Mouse (Mus musculus) T-helper 17 cell (primary cell): ENCODE data around the gene Npm1.

ENCODE experiments used
- in situ Hi-C, 2 experiments: fragments of 300-600 bp; cut with MboI, MseI; formaldehyde crosslinking; loops; 1 replicate in 1 of 2; 2 replicates in 1 of 2; pipeline ENCODE4 v1.15.1; 2025; ENCODE audit warnings: high pct_unique_total_duplicates in 2 of 2

Npm1 gene

GRCm38 (mm10) chr11:33162998-33163506 is at the start of gene Npm1:
Gene Npm1, minus strand, starts transcription at chr11:33163206.
- in situ Hi-C loops: loop anchor here in 1 of 2 experiments (25.0 kb wide), 3 partner anchors 899 to 1674 kb away; partner anchors contain the start of gene Spdl1

GRCm38 (mm10) chr11:33207411-33207810 is 44.4 kb upstream of the Npm1 start:
- in situ Hi-C loops: no loop called here

GRCm38 (mm10) chr11:33204966-33205365 is 42.0 kb upstream of the Npm1 start:
- in situ Hi-C loops: no loop called here

- in situ Hi-C loops: no loop called here
Measured at GRCm38 (mm10) chr11:33204329-33204705, 41.3 kb upstream of the Npm1 start.

GRCm38 (mm10) chr11:33203383-33204328 is 40.6 kb upstream of the Npm1 start, which contains the start of gene Tlx3:
Gene Tlx3, minus strand, starts transcription at chr11:33203589.
- in situ Hi-C loops: no loop called here

GRCm38 (mm10) chr11:33202972-33203371 is 40.0 kb upstream of the Npm1 start:
- in situ Hi-C loops: no loop called here

- in situ Hi-C loops: no loop called here
Measured at GRCm38 (mm10) chr11:33202296-33202695, 39.3 kb upstream of the Npm1 start.

GRCm38 (mm10) chr11:33201626-33202010 is 38.6 kb upstream of the Npm1 start:
- in situ Hi-C loops: no loop called here

GRCm38 (mm10) chr11:33200764-33201625 is 38.0 kb upstream of the Npm1 start:
- in situ Hi-C loops: no loop called here

- in situ Hi-C loops: no loop called here
Measured at GRCm38 (mm10) chr11:33199906-33200763, 37.1 kb upstream of the Npm1 start.

- in situ Hi-C loops: no loop called here
Measured at GRCm38 (mm10) chr11:33199117-33199514, 36.1 kb upstream of the Npm1 start.

GRCm38 (mm10) chr11:33198351-33199116 is 35.5 kb upstream of the Npm1 start:
- in situ Hi-C loops: no loop called here

- in situ Hi-C loops: no loop called here
Measured at GRCm38 (mm10) chr11:33197673-33198072, 34.7 kb upstream of the Npm1 start.

GRCm38 (mm10) chr11:33197133-33197514 is 34.1 kb upstream of the Npm1 start:
- in situ Hi-C loops: no loop called here

GRCm38 (mm10) chr11:33196447-33197132 is 33.6 kb upstream of the Npm1 start:
- in situ Hi-C loops: no loop called here

GRCm38 (mm10) chr11:33195531-33196446 is 32.8 kb upstream of the Npm1 start:
- in situ Hi-C loops: no loop called here

GRCm38 (mm10) chr11:33195061-33195460 is 32.1 kb upstream of the Npm1 start:
- in situ Hi-C loops: no loop called here

GRCm38 (mm10) chr11:33193695-33194094 is 30.7 kb upstream of the Npm1 start:
- in situ Hi-C loops: no loop called here
